Mouse (Mus musculus) layer of hippocampus, postnatal 14 days (tissue): ENCODE measurements around the gene Dhx15. TPM values are rescaled to one million over a fixed set of nuclear protein-coding genes. Genes with fewer than 3 reads are reported as not detected.
A peak's percentile ranks its signal among the peaks of the same experiment; 100 is the strongest.

Source experiments
- DNase-seq, 2 experiments: peaks; one replicate each; pipeline ENCODE4 v3.0.0; 2021 to 2022; ENCODE audit warnings: low spot score in 2 of 2, mixed read lengths in 1 of 2
- total RNA-seq, 2 experiments: library from RNA; stranded (reverse); gene quantifications; 2 replicates each; pipeline ENCODE4 v1.2.3; 2021

Dhx15 gene
- total RNA-seq, 2 experiments from 2014 or later: 89.7 to 94.5 TPM

GRCm38 (mm10) chr5:52147141-52147540, 43.2 kb downstream of the Dhx15 start:
- DNase-seq: no peak

- DNase-seq: no peak
Observed at GRCm38 (mm10) chr5:52145684-52146083, 44.6 kb downstream of the Dhx15 start.

- no peak for DNase-seq
Observed at GRCm38 (mm10) chr5:52141936-52142335, 48.4 kb downstream of the Dhx15 start.

DNA sequence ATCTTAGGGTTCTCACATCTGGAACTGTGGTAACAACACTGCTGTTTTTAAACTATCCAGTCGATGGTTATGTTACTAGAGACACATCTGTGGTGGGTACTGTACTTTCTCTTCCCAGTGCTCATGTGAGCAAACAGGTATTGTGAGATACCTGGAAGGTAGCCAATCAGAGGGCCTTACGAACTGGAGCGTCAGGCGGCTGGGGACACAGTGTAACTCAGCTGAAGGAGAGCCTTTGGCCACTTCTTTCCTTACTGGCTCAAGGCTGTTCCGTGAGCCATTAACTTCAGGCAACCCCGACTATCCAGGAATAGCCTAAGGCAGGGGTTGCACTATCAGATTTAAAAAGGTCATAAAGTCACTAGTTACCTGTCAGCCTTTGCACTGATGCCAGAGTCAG, 51.5 kb downstream of the Dhx15 start:
- DNase-seq: no peak

DNA sequence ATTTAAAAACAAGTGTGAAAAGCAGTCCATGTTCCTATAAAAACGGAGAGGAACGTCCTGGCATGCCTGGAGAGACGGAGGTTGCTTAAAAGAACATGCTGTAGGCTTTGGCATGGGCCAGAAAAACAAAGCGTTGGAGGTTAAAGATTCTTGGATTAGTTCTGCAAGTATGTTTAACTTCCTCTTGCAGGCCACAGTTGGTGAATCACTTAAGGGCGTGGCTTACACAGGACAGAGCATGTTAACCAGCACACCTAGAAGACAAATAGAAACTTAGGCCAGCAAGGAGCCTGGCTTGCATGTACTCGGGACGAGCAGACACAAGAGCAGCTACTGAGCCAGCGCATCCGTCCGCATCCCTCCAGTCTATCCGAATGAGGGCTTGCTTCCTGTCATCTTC, 52.2 kb downstream of the Dhx15 start:
- DNase-seq: no peak

- no peak for DNase-seq
Observed at GRCm38 (mm10) chr5:52135460-52136141, 54.7 kb downstream of the Dhx15 start.

- DNase-seq: no peak
Observed at GRCm38 (mm10) chr5:52132840-52133239, 57.5 kb downstream of the Dhx15 start.

DNA sequence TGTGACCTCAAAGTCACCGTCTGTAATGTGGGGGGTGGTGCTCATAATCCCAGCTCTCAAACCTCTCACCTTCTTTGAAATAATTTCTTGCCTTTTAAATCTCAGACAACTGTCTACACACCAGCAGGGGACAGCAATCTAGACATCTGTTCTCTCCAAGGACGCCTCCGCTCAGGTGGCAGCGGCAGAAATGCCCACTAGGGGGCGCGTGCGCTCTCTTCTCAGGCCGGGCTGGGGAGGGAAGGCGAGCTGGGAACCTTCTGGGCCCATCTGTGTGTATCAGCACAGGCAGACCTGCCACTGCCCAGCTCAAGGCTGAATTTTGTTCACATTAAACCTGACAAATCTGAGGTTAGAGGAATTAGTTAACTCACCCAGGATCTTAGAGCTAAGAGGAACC, 58.2 kb downstream of the Dhx15 start:
- DNase-seq: no peak

DNA sequence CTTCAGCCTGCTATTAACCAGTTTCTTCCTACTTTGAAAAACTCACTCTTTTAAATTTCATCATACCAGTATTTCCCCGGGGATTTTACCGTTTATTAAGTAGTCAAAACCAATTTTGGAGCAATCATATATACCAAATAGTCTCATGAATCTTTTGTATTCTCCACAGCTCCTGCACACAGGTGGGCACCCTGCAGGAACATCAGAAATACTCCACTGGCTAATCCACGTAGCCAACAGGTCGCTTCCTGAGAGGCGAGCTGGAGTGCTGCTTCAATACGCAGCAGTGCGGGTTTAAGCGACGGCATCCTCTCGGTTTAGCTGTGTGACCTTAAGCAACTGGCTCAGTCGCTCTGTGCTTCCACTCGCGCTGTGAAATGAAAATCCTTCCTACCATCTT, 58.9 kb downstream of the Dhx15 start:
- no peak for DNase-seq

DNA sequence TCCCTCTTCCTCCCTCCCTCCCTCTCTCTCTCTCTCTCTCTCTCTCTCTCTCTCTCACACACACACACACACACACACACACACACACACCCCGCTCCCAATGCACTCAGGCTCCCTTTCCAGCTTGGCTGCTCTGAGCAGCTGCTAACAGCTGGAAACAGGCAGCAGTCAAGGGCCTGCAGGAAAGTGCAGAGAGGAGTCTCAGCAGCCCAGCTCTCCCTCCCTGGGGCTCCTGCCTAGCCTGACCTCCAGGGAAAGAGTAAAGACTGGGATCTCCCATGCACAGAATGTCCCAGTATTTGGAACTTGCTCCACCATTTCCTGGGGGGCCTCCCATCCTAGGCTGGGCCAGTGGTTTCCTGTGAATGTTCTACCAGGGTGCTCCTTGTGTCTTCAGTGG, 59.8 kb downstream of the Dhx15 start:
- DNase-seq: no peak

DNA sequence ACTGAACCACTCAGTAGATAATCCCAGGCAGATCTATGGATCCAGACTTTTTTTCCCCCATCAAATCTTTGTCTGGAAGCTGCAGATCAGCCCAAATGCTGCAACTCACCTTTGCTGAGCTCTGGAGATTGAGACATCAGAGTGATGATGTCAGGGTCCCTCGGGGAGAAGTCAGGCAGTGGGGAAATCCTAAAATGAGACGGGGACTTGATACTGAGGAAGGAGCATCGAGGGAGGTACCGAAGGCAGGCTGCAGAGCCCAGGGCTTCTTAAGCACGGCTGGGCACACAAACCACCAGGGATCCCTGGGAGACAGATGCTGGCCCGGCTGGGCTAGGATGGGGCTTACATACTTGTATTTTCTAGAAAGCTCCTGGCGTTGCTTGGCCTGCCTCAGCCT, 64.1 kb downstream of the Dhx15 start:
- DNase-seq: no peak

GRCm38 (mm10) chr5:52125854-52126253, 64.5 kb downstream of the Dhx15 start:
- DNase-seq: no peak

- DNase-seq: no peak
Observed at GRCm38 (mm10) chr5:52122146-52122545, 68.2 kb downstream of the Dhx15 start.

GRCm38 (mm10) chr5:52119822-52120221, 70.5 kb downstream of the Dhx15 start:
- no peak for DNase-seq

DNA sequence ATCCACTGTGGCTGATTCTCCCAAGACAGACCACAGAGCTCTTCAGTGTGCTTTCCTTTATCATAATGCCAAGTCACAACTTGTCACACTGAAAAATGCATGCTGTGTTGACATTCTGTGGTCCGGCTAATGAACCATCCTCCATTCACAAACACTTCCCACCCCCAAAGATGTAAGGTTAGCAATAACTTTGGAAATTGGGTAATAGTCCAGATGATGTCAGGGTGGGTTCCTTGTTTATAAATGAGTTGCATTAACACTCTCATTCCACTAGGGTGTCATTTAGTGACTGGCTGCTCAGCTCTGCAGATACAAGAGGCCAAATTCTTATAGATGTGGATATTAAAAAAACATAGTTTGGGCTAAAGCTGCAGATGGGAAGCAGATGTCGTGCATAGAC, 71.1 kb downstream of the Dhx15 start:
- no peak for DNase-seq

GRCm38 (mm10) chr5:52117829-52118228, 72.5 kb downstream of the Dhx15 start:
- DNase-seq: no peak

GRCm38 (mm10) chr5:52116404-52116803, 73.9 kb downstream of the Dhx15 start:
- DNase-seq: no peak

DNA sequence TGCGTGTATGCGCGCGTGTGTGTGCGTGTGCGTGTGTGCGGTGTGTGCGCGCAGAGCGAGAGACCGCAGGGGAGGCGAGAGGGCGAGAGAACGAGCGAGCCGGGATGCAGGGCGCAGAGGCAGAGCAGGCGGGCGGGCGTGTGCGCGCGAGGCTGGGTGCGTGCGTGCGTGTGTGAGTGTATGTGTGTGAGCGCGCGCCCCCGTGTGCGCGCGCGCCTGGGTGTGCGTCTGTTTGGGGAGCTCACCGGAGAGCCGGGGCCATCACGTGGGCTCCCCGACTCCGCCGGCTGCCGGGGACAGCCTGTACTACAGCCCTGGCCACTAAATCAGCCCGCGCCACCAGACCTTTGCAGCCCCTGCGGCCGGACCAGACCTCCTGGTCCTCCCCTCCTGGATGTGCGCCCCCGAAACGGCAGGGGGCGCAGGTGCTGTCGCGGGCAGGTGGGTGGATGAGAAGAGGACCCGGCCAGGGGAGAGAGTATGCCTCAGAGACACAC, 74.4 kb downstream of the Dhx15 start:
- peak; percentile 73 to 87 for DNase-seq

DNA sequence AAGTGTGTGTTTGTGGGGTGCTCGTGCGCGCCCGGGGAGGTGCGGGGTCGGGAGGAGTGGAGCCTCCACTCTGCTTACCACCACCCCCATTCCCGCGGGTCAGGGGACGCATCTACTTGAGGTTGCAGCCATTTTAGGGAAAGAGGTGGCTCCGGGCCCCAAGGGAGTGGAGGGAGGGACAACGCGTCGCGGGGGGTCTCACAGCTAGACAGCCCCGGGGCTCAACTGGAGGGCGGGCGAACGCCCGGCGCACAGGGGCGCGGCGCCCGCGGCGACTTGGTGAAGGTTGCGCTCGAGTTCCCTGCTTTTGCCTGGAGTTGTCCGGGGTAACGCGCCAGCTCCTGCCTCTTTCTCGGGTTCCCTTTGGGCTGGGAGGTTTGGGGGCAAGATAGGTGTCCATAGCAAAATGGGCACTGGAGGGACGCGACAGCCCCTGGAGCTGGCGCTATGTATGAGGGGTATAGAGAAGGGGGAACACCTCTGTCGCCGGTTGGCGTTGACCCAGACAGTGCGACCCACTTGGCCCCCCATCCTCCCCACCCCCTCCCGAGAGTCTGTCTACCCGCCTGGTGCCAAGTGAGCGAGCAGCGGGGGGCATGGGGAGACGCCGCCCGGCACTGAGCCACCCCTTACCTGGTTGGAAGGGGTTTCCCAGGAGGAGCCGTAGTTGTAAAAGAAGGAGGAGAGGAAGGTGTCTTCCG, 75.4 kb downstream of the Dhx15 start:
- peak; percentile 24 to 43 for DNase-seq

DNA sequence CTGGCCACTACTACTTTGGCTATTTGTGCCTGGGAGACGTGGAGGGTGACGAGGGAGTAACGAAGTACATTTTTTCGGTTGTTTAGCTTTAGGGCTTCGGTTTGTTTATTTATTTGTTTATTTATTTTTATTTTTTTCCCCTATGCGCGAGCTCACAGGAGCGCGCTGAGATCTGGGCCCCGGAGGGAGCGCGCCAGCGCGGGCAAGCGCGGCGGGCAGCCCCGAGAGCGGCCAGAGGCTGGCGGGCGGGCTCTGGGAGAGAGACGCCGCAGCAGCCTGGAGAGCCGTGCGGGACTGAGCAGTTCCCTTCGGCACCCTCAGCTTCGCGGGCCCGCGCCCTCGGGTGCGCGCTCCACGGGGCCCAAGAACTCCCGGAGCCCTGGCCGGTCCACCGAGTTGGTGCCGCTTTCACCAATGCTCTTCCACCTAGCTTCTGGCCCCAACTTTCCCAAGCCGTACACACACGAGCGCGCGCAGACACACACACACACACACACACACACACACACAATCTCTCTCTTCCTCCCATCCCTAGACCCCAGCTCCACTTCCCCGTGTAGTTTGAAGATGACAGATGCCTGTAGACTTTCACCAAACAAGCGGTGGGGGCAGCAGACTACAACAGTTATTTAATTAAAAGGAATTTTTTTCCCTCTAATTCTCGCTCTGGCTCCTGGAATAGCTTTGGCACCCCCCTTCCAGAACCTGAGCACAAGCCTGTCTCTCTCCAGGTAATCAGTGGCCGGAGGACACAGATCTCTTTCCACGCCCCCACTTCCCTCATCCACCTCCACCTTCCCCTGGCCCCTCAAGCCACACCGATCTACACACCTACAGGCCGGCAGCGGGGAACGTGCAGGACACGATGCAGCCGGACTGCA, 76.2 kb downstream of the Dhx15 start:
- peak; percentile 39 to 50 for DNase-seq

GRCm38 (mm10) chr5:52112953-52113841, 77.1 kb downstream of the Dhx15 start:
- DNase-seq: peak; percentile 29 to 54
